15 mouse cellular contexts compared by ENCODE assay signal in the genomic region with DNA sequence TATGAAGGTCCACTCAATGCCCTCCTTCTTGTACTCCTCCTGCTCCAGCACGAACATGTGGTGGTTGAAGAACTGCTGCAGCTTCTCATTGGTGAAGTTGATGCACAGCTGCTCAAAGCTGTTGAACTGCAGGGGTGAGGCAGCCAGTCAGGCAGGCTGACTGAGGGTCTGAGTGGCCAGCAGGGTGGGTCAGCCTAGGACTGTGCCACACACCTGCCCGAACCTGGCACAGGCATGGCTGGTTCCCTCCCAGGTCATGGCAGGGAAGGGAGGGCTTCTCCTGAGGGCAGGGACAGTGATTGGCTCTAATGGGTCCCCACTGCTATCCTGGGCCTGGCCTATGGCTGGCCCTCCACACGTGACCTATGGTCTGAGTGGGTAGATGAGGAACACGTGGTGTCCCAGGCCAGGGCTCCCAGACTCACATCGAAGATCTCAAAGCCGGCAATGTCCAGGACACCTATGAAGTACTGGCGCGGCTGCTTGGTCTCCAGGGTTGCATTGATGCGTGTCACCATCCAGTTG. TPM values are rescaled to one million over a fixed set of nuclear protein-coding genes. Genes with fewer than 3 reads are reported as not detected.
"Had no signal": no experiment of that assay in that cellular context is flagged by ENCODE, and none has a peak within 500 bp of the region (broad histone marks: within the 10 kb centered on the region; RNA-seq: fewer than 3 reads in every experiment).

No protein-coding gene starts in this region.

RNA-seq across cellular contexts. Expression of a gene that starts 6.0 kb away (rescaled TPM):
- polyA plus RNA-seq: macrophage had no signal

RNA-seq across cellular contexts. Expression of a gene that starts 11.7 kb away (rescaled TPM):
- polyA plus RNA-seq: lung, adult 2 months; lung, embryonic 15.5 days; lung, postnatal 0 days; macrophage; midbrain, embryonic 11.5 days; midbrain, embryonic 13.5 days; midbrain, embryonic 16.5 days; myocyte; neural tube, embryonic 11.5 days; neural tube, embryonic 13.5 days; neural tube, embryonic 15.5 days; small intestine, adult 2 months; stomach, embryonic 14.5 days; stomach, embryonic 16.5 days; thymus, postnatal 0 days had no signal

RNA-seq across cellular contexts. Expression of a gene that starts 21.7 kb away (rescaled TPM):
- polyA plus RNA-seq: macrophage; small intestine, adult 2 months had no signal

RNA-seq across cellular contexts. Expression of a gene that starts 52.4 kb away (rescaled TPM):
- polyA plus RNA-seq: macrophage, myocyte had no signal
